Mouse (Mus musculus) small intestine, adult 2 months (tissue): ENCODE measurements around the gene Plekhf1.

Experiments used
- CTCF ChIP-seq: fragments of 200-500 bp; IDR thresholded peaks from 2 replicates; pipeline ENCODE4 v1.5.1; 2012; ENCODE audit warnings: low read depth, mild to moderate bottlenecking, control low read depth, inconsistent platforms, low read length, moderate library complexity, mixed read lengths; ENCODE audit not compliant: insufficient replicate concordance, insufficient read length; ENCODE audit errors: extremely low read depth
- POLR2A ChIP-seq: fragments of 200-500 bp; IDR thresholded peaks from 2 replicates; pipeline ENCODE4 v1.6.1; 2012; ENCODE audit warnings: low read depth, mild to moderate bottlenecking, control low read depth, inconsistent platforms, low read length, moderate library complexity

DNA sequence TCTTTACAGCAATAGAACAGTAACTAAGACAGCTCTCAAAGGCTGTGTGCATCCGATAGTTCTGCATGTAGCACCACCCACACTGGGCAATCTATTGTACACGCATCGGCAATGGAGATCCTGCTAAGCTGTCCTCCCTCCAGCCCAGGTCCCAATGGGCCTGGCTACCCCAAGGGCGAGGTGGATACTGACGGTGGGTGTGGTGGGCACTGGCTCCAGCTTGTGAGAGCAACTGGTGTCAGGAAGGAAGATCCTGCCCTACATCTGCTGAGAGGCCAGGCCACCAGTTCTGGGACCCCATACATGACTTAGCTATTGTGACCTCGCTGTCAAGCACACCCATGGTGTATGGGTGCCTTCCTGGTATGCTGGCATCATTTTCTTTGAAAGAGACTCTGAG is 12.1 kb downstream of the Plekhf1 start:
- no peak for TF ChIP-seq POLR2A
- no peak for TF ChIP-seq CTCF
